ENCODE assay signal across 20 mouse cellular contexts in genomic region chr5:51830015-51830414, GRCm38 (mm10).
"Had no signal": no experiment of that assay in that cellular context is flagged by ENCODE, and none has a peak within 500 bp of the region (broad histone marks: within the 10 kb centered on the region; RNA-seq: fewer than 3 reads in every experiment).

No protein-coding gene starts in this region.

- DNase-seq: lung, adult 2 months; lung, postnatal 4 days; midbrain, embryonic 14.5 days; retina, postnatal 1 day; right cerebral cortex, adult 18-20 months; right cerebral cortex, postnatal 25 days; right cerebral cortex, postnatal 4 days; spleen, adult 18-20 months; thymus, adult 2 months; thymus, postnatal 25 days; thymus, postnatal 4 days had no signal

- H3K9me3 ChIP-seq: lung, embryonic 15.5 days; midbrain, embryonic 10.5 days; midbrain, embryonic 12.5 days; neural tube, embryonic 12.5 days; stomach, embryonic 15.5 days had no signal

- H3K4me1 ChIP-seq: lung, embryonic 15.5 days; megakaryocyte, embryonic 14.5 days; midbrain, embryonic 10.5 days; midbrain, embryonic 12.5 days; neural tube, embryonic 12.5 days; stomach, embryonic 15.5 days had no signal

- H3K4me3 ChIP-seq: lung, embryonic 15.5 days; megakaryocyte, embryonic 14.5 days; midbrain, embryonic 10.5 days; midbrain, embryonic 12.5 days; neural tube, embryonic 12.5 days; stomach, embryonic 15.5 days had no signal

- H3K27ac ChIP-seq: midbrain, embryonic 10.5 days; midbrain, embryonic 12.5 days; neural tube, embryonic 12.5 days; stomach, embryonic 15.5 days; stomach, postnatal 0 days had no signal

- ATAC-seq: lung, postnatal 0 days; midbrain, embryonic 16.5 days had no signal

- H3K9ac ChIP-seq: lung, embryonic 15.5 days; midbrain, embryonic 12.5 days; neural tube, embryonic 12.5 days; stomach, embryonic 15.5 days had no signal

- H3K4me2 ChIP-seq: lung, embryonic 15.5 days; midbrain, embryonic 12.5 days; neural tube, embryonic 12.5 days; stomach, embryonic 15.5 days had no signal

- H3K27me3 ChIP-seq: lung, embryonic 15.5 days; megakaryocyte, embryonic 14.5 days; midbrain, embryonic 12.5 days; neural tube, embryonic 12.5 days; stomach, embryonic 15.5 days had no signal

- H3K36me3 ChIP-seq: lung, embryonic 15.5 days; midbrain, embryonic 10.5 days; midbrain, embryonic 12.5 days; neural tube, embryonic 12.5 days; stomach, embryonic 15.5 days had no signal
